Mouse (Mus musculus) thymus, postnatal 14 days (tissue): ENCODE data around the gene Dld.

Source experiments
- DNase-seq: peaks from one replicate; pipeline ENCODE4 v3.0.0; 2021

Gene Dld

GRCm38 (mm10) chr12:31293361-31294142, 57.7 kb downstream of the Dld start:
- no peak for DNase-seq

DNA sequence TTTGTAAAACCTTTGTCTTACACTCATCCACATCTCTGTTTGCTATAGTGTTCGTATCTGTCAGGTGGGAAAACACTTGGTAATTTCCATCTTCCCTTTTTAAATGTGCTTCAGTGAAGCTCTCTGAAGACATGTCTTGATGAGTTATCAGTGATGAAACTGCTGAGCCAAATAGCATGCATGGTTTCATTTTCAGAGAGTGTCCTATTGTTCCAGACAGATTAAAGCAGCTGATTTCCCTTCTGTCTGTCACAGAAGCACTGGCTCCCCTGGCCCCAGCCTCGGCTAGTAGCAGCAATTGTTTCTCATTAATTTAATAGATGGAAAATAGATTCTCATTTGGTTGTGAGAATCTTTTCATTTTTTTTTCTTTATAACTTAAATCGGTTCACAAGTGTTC, 60.3 kb downstream of the Dld start:
- DNase-seq: no peak

DNA sequence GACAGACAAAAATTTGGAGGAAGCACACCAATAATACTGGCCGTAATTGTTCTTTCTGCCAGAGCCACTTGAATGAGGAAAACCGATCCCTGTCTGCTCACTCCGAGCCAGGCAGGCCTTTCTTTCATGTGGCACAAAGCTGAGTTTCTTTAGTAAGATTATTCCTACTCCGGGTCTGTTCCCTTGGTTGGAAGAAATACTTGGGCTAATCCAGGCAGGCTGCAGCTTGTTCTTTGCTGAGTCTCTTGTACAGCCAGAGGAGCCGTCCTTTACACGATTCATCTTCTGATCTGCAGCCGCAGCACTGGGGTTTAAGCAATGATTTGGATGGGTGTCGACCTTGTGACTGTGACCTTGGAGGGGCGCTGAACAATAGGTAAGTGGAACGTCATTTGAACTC, 62.2 kb downstream of the Dld start:
- no peak for DNase-seq

GRCm38 (mm10) chr12:31283617-31284136, 67.6 kb downstream of the Dld start:
- DNase-seq: no peak

GRCm38 (mm10) chr12:31283131-31283530, 68.1 kb downstream of the Dld start:
- no peak for DNase-seq

DNA sequence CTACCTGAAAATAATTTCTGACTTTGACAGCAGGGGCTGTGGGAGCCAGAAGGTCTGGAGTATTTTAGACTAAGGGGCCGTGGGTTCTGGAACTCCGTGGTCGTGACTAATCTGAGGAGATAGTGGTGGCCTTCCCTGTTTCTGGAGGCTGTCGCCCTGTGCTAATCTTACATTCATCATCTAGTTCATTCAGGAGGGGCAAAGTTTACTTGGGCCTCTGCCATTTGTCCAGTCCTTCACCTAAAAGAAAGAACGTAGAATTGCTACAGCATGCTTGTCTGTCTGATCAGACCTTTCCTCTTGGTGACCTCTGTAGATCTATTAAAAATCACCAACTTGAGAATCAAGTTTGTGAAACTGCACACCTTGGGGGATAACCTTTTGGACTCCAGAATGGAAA, 69.0 kb downstream of the Dld start:
- no peak for DNase-seq
